Mouse (Mus musculus) frontal cortex, postnatal 36 days (tissue): ENCODE data around the gene Gm7233.
"Not testable (repeated sequence)": the region's sequence is repeated elsewhere in the genome, so short reads cannot be mapped to it uniquely, and the experiment has no call there.

ENCODE experiments used
- DNase-seq, 2 experiments: peaks; one replicate each; pipeline ENCODE4 v3.0.0; 2022; ENCODE audit warnings: low spot score in 2 of 2

Gene Gm7233

DNA sequence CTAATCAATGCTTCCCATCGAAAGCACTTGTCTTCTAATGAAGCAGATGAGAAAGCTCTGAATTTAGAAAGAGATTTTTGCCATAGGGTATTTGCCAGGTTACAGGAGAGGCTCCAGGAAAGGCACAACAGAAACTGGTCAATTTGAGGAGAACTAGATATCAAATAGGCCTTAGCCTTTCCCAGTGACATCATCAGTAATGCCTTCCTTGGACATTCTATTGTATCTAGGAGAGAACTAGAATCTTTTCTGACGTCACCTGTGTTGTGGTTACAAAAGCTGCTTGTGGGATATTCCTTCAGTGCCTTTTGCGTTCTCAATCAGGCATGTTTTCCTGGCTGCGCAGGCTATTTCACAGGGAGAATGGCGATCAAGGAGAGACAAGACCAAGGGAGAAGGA is at the start of gene Gm7233:
Gm7233 (plus strand) TSS at position 301 of the 400 bp plus-strand sequence.
- not testable (repeated sequence) for DNase-seq

DNA sequence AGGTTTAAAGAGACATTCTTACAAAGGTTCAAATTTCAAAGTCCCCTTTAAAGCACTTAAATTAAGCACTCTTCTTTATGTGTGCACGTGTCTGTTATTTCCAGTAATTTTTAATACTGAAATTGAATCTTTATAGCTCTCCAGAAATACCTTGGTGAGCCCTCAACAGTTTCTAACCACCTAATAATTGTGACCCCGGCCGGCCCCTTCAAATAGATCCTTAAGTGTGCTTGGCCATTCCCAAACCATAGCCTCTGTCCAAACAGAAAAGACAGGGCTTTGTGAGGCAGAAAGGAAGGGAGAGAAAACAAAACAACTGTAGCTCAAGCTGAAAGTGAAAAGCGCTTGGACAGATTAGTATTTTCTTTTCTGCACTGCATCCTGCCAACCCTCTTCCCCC is 12.5 kb upstream of the Gm7233 start:
- DNase-seq = not testable (repeated sequence)

GRCm38 (mm10) chr14:43167942-43168341 is 11.7 kb upstream of the Gm7233 start:
- DNase-seq = not testable (repeated sequence)

DNA sequence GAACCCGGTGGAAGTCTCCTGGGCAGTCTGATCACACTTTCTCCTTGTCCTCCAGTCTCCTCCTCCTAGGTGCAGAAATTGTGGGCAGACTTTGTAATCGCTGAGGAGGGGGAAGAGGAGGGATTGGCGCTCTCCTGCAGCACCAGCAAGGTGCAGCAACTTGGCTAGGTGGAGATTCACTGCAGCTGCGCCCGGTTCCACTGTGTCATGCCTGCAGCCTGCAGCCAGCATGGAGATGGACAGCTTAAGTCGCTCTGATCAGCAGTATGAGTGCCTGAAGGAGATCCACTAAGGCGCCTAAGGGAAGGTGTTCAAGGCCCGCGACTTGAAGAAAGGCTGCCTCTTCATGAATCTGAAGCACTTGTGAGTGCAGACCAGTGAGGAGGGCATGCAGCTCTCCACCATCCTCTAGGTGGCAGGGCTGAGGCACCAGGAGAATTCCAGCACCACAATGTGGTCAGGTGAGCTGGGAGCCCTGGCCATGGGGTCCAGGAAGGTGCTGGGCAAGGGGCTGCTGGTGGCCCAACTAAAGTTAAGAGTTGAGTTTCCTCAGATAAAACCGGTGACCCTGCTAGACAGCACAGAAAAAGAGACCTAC is 11.0 kb upstream of the Gm7233 start:
- not testable (repeated sequence) for DNase-seq

DNA sequence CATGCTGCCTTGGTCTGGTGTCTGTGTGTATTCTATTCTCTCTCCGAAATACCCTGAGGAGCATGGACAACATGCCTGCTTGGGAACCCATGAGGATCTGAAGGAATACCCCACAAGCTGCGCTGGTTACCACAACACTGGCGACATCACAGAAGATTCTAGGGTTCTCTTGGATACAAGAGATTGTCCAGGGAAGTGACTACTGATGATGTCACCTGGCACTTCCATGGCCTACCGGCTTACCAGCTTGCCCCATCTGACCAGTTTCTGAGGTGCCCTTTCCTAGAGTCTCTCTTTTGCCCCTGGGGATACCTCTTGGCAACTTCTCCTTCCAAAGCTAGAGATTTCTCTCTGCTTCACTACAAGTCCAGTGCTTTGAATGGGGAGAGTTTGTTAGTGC is 55.5 kb downstream of the Gm7233 start, which contains the start of gene Gm8122:
Gm8122 (minus strand) TSS at position 101 of the 400 bp plus-strand sequence.
- not testable (repeated sequence) for DNase-seq
